Mouse (Mus musculus) neural tube, embryonic 11.5 days (tissue): ENCODE results near the gene Rassf3. TPM values are rescaled to one million over a fixed set of nuclear protein-coding genes. Genes with fewer than 3 reads are reported as not detected.

Source experiments
- ATAC-seq: fragments of 200-750 bp; cut with Nextera tagmentation; 2 replicates; pipeline ENCODE4 v1.8.0; 2017; ENCODE audit warnings: moderate number of reproducible peaks, mild to moderate bottlenecking, moderate TSS enrichment, moderate library complexity; ENCODE audit not compliant: insufficient read depth, low FRiP score, low TSS enrichment
- DNase-seq: peaks from one replicate; pipeline ENCODE4 v3.0.0-alpha.2; 2015; ENCODE audit warnings: low spot score
- H3K27ac ChIP-seq: fragments of 300-500 bp; sonication (generic); 2 replicates; pipeline ENCODE4 v1.5.1; 2014; ENCODE audit warnings: low read depth, mild to moderate bottlenecking, low read length
- H3K27me3 ChIP-seq: fragments of 300-500 bp; sonication (generic); 2 replicates; pipeline ENCODE4 v1.6.1; 2014; ENCODE audit warnings: mild to moderate bottlenecking, low read length, mixed read lengths; ENCODE audit not compliant: control insufficient read depth, insufficient read depth
- H3K36me3 ChIP-seq: fragments of 300-500 bp; sonication (generic); 2 replicates; pipeline ENCODE4 v1.6.1; 2014; ENCODE audit warnings: mild to moderate bottlenecking, low read length, moderate library complexity, mixed read lengths; ENCODE audit not compliant: control insufficient read depth, insufficient read depth
- H3K4me1 ChIP-seq: fragments of 300-500 bp; sonication (generic); 2 replicates; pipeline ENCODE4 v1.6.1; 2014; ENCODE audit warnings: low read length, mixed read lengths; ENCODE audit not compliant: control insufficient read depth, insufficient read depth
- H3K4me2 ChIP-seq: fragments of 300-500 bp; sonication (generic); 2 replicates; pipeline ENCODE4 v1.6.1; 2014; ENCODE audit warnings: low read depth, mild to moderate bottlenecking, moderate library complexity
- H3K4me3 ChIP-seq: fragments of 300-500 bp; sonication (generic); 2 replicates; pipeline ENCODE4 v1.5.1; 2014; ENCODE audit warnings: low read depth, low read length
- H3K9ac ChIP-seq: fragments of 300-500 bp; sonication (generic); 2 replicates; pipeline ENCODE4 v1.6.1; 2014; ENCODE audit warnings: mild to moderate bottlenecking, low read length
- H3K9me3 ChIP-seq: fragments of 300-500 bp; sonication (generic); 2 replicates; pipeline ENCODE4 v1.6.1; 2016; ENCODE audit warnings: low read length; ENCODE audit not compliant: control insufficient read depth
- WGBS: fragments of 180-500 bp; shearing (Covaris S2); extraction: QIAGEN DNeasy Blood & Tissue Kit; methylation state at CpG from one replicate; pipeline ENCODE4 v1.1.7; 2014; 5-methylcytosine and 5-hydroxymethylcytosine counted together
- polyA plus RNA-seq: library from polyadenylated mRNA; unstranded; fragments of >200 nt; fragmentation: Nextera tagmentation; extraction: Ambion mirVana; gene quantifications from 2 replicates; pipeline ENCODE4 v1.2.1, GENCODE M21; 2014

Rassf3 gene
- polyA plus RNA-seq, 1 experiment from 2014 or later = 10.9 TPM

GRCm38 (mm10) chr10:121461404-121462161 lies 14.6 kb downstream of the Rassf3 start:
- Histone ChIP-seq H3K4me2 (peak overlapping the region; percentile 41), H3K27ac (peak overlapping the region; percentile 56; the same call in 1 of the 2 replicates), H3K36me3 (no peaks in the 10 kb centered on the region), H3K4me1 (peaks cover 8% of the 10 kb centered on the region), H3K4me3 (no peak overlapping the region), H3K9me3 (no peaks in the 10 kb centered on the region), H3K9ac (peak overlapping the region; percentile 43; the same call in 1 of the 2 replicates), H3K27me3 (no peaks in the 10 kb centered on the region)
- DNase-seq (peak; percentile 64), ATAC-seq (peak; percentile 67)
- WGBS = 9% methylated on average over 22 of the region's 22 CpGs

- Histone ChIP-seq H3K4me2 (no peak overlapping the region), H3K4me3 (no peak overlapping the region), H3K36me3 (no peaks in the 10 kb centered on the region), H3K9me3 (no peaks in the 10 kb centered on the region), H3K9ac (no peak overlapping the region), H3K27ac (no peak overlapping the region), H3K27me3 (no peaks in the 10 kb centered on the region), H3K4me1 (peaks cover 8% of the 10 kb centered on the region)
- DNase-seq (no peak), ATAC-seq (no peak)
- 73% methylated on average over 19 of the region's 19 CpGs for WGBS
These were observed 16.9 kb downstream of the Rassf3 start for GRCm38 (mm10) chr10:121459124-121459853.

- H3K36me3 ChIP-seq = no peaks in the 10 kb centered on the region
- H3K4me3 ChIP-seq = no peak overlapping the region
- H3K27me3 ChIP-seq = no peaks in the 10 kb centered on the region
- DNase-seq (no peak), ATAC-seq (no peak)
- 90% methylated on average over 9 of the region's 9 CpGs for WGBS
- peaks cover 8% of the 10 kb centered on the region for H3K4me1 ChIP-seq
- no peak overlapping the region for H3K4me2 ChIP-seq
- no peak overlapping the region for H3K9ac ChIP-seq
- no peaks in the 10 kb centered on the region for H3K9me3 ChIP-seq
- no peak overlapping the region for H3K27ac ChIP-seq
These were observed 17.7 kb downstream of the Rassf3 start for GRCm38 (mm10) chr10:121458408-121458807.

GRCm38 (mm10) chr10:121457381-121457780 lies 18.8 kb downstream of the Rassf3 start:
- Histone ChIP-seq H3K4me3 (no peak overlapping the region), H3K4me1 (peaks cover 8% of the 10 kb centered on the region), H3K4me2 (no peak overlapping the region), H3K27me3 (no peaks in the 10 kb centered on the region), H3K9me3 (no peaks in the 10 kb centered on the region), H3K9ac (no peak overlapping the region), H3K27ac (no peak overlapping the region), H3K36me3 (no peaks in the 10 kb centered on the region)
- DNase-seq = no peak
- WGBS = 86% methylated on average over 3 of the region's 3 CpGs
- ATAC-seq = no peak

GRCm38 (mm10) chr10:121455517-121455916 lies 20.6 kb downstream of the Rassf3 start:
- no peak for DNase-seq
- Histone ChIP-seq H3K4me1 (peaks cover 3% of the 10 kb centered on the region; the same call in 1 of the 2 replicates), H3K27me3 (no peaks in the 10 kb centered on the region), H3K9me3 (no peaks in the 10 kb centered on the region), H3K4me2 (no peak overlapping the region), H3K4me3 (no peak overlapping the region), H3K36me3 (no peaks in the 10 kb centered on the region), H3K9ac (no peak overlapping the region), H3K27ac (no peak overlapping the region)
- 94% methylated on average over 3 of the region's 3 CpGs for WGBS
- no peak for ATAC-seq

- Histone ChIP-seq H3K9ac (no peak overlapping the region), H3K36me3 (no peaks in the 10 kb centered on the region), H3K9me3 (no peaks in the 10 kb centered on the region), H3K4me2 (no peak overlapping the region), H3K4me3 (no peak overlapping the region), H3K4me1 (peaks cover 3% of the 10 kb centered on the region; the same call in 1 of the 2 replicates), H3K27ac (no peak overlapping the region), H3K27me3 (no peaks in the 10 kb centered on the region)
- 59% methylated on average over 6 of the region's 6 CpGs for WGBS
- no peak for DNase-seq
- no peak for ATAC-seq
These were observed 21.3 kb downstream of the Rassf3 start for GRCm38 (mm10) chr10:121454708-121455475.

- Histone ChIP-seq H3K4me2 (no peak overlapping the region), H3K27me3 (no peaks in the 10 kb centered on the region), H3K9me3 (no peaks in the 10 kb centered on the region), H3K9ac (no peak overlapping the region), H3K36me3 (no peaks in the 10 kb centered on the region), H3K4me3 (no peak overlapping the region), H3K4me1 (no peaks in the 10 kb centered on the region; the same call in 1 of the 2 replicates), H3K27ac (no peak overlapping the region)
- 92% methylated on average over 8 of the region's 8 CpGs for WGBS
- DNase-seq (no peak), ATAC-seq (no peak)
These were observed 22.1 kb downstream of the Rassf3 start for GRCm38 (mm10) chr10:121454033-121454432.

- ATAC-seq = no peak
- H3K4me3 ChIP-seq = no peak overlapping the region
- WGBS = 92% methylated on average over 8 of the region's 8 CpGs
- no peak overlapping the region for H3K9ac ChIP-seq
- H3K4me1 ChIP-seq = peaks cover 6% of the 10 kb centered on the region; the same call in 1 of the 2 replicates
- no peaks in the 10 kb centered on the region for H3K27me3 ChIP-seq
- no peak overlapping the region for H3K27ac ChIP-seq
- no peak overlapping the region for H3K4me2 ChIP-seq
- no peaks in the 10 kb centered on the region for H3K9me3 ChIP-seq
- no peak for DNase-seq
- no peaks in the 10 kb centered on the region for H3K36me3 ChIP-seq
These were observed 30.3 kb downstream of the Rassf3 start for GRCm38 (mm10) chr10:121445808-121446207.
